Mouse (Mus musculus) inflammation-experienced regulatory T-cells (primary cell): Measurements from ENCODE around the gene Slc16a14. TPM values are rescaled to one million over a fixed set of nuclear protein-coding genes. Genes with fewer than 3 reads are reported as not detected.

Experiments
- polyA plus RNA-seq, 2 experiments: library from polyadenylated mRNA; unstranded; fragments of 100-300 nt; shearing (Covaris generic); gene quantifications; one replicate each; pipeline ENCODE4 v1.2.1; 2017

Slc16a14 gene
- polyA plus RNA-seq: under 1 TPM in 1 of 2 experiments, not detected in 1; 0.11 TPM

GRCm38 (mm10) chr1:84934503-84935333, at the start of gene Slc16a14:
Slc16a14 (minus strand) TSS chr1:84935134.

Other genes starting within 250 kb of the Slc16a14 start
- gene Dner, start 238.9 kb downstream of the Slc16a14 start, polyA plus RNA-seq: under 1 TPM; 0.18 to 0.66 TPM
- 1 to 10 TPM; 2.4 TPM for gene Fbxo36, start 95.3 kb downstream of the Slc16a14 start, polyA plus RNA-seq
- gene Trip12, start 94.6 kb downstream of the Slc16a14 start, polyA plus RNA-seq: 100 to 1,000 TPM; 147 to 175 TPM
- not detected for gene Gm10553, start 165.0 kb upstream of the Slc16a14 start, polyA plus RNA-seq
- gene A530032D15Rik, start 174.7 kb upstream of the Slc16a14 start, polyA plus RNA-seq: 1 to 10 TPM; 1.3 to 4.5 TPM